Mouse (Mus musculus): ENCODE measurements around the gene Oas1e.

Oas1e gene

GRCm38 (mm10) chr5:120777478-120777877 lies 17.9 kb downstream of the Oas1e start, which contains the start of gene Oas3:
Oas3 (minus strand) TSS chr5:120777661.
- peak; percentile 34 for DNase-seq (ENCODE audit: extremely low read depth, insufficient read length, low spot score)

GRCm38 (mm10) chr5:120776801-120777200 lies 18.5 kb downstream of the Oas1e start:
- no peak for DNase-seq (ENCODE audit: extremely low read depth, insufficient read length, low spot score)

GRCm38 (mm10) chr5:120775287-120775985 lies 19.9 kb downstream of the Oas1e start:
- DNase-seq (ENCODE audit: extremely low read depth, insufficient read length, low spot score): peak; percentile 38

GRCm38 (mm10) chr5:120769396-120769795 lies 25.9 kb downstream of the Oas1e start:
- DNase-seq (ENCODE audit: extremely low read depth, insufficient read length, low spot score): no peak

GRCm38 (mm10) chr5:120765010-120765409 lies 30.3 kb downstream of the Oas1e start:
- no peak for DNase-seq (ENCODE audit: extremely low read depth, insufficient read length, low spot score)

GRCm38 (mm10) chr5:120761901-120762300 lies 33.4 kb downstream of the Oas1e start:
- no peak for DNase-seq (ENCODE audit: extremely low read depth, insufficient read length, low spot score)

- DNase-seq (ENCODE audit: extremely low read depth, insufficient read length, low spot score): no peak
Observed at GRCm38 (mm10) chr5:120754215-120754614, 41.1 kb downstream of the Oas1e start.

- DNase-seq (ENCODE audit: extremely low read depth, insufficient read length, low spot score): no peak
Observed at GRCm38 (mm10) chr5:120752786-120753185, 42.5 kb downstream of the Oas1e start.

GRCm38 (mm10) chr5:120751206-120751605 lies 44.1 kb downstream of the Oas1e start:
- no peak for DNase-seq (ENCODE audit: extremely low read depth, insufficient read length, low spot score)

- no peak for DNase-seq (ENCODE audit: extremely low read depth, insufficient read length, low spot score)
Observed at GRCm38 (mm10) chr5:120749688-120750087, 45.6 kb downstream of the Oas1e start, which contains the start of gene Oas2. Oas2 (minus strand) TSS chr5:120749853.

GRCm38 (mm10) chr5:120746451-120746850 lies 48.9 kb downstream of the Oas1e start:
- DNase-seq (ENCODE audit: extremely low read depth, insufficient read length, low spot score): no peak

- DNase-seq (ENCODE audit: extremely low read depth, insufficient read length, low spot score): no peak
Observed at GRCm38 (mm10) chr5:120742125-120742524, 53.2 kb downstream of the Oas1e start.

Measured in 3134 (cell line).